Mouse (Mus musculus) heart, postnatal 36 days (tissue): Measurements from ENCODE around the gene Tbc1d22a. TPM values are rescaled to one million over a fixed set of nuclear protein-coding genes. Genes with fewer than 3 reads are reported as not detected.

Source experiments
- DNase-seq, 2 experiments: peaks; one replicate each; pipeline ENCODE4 v3.0.0; 2021 to 2022
- intact Hi-C: fragments of 180-260 bp; cut with DNase I; formaldehyde crosslinking; loops from one replicate; pipeline ENCODE4 v1.15.1; 2025
- total RNA-seq, 2 experiments: library from RNA; stranded (reverse); gene quantifications; 2 replicates each; pipeline ENCODE4 v1.2.3; 2021

The Tbc1d22a gene
- total RNA-seq, 2 experiments from 2014 or later = 21.7 to 28.6 TPM

- intact Hi-C loops = no loop called here
- DNase-seq = no peak
Observed at GRCm38 (mm10) chr15:86476483-86476882, 262.2 kb downstream of the Tbc1d22a start.

GRCm38 (mm10) chr15:86477032-86477431, 262.8 kb downstream of the Tbc1d22a start:
- no peak for DNase-seq
- intact Hi-C loops = no loop called here

- intact Hi-C loops = no loop called here
Observed at GRCm38 (mm10) chr15:86477471-86477992, 263.3 kb downstream of the Tbc1d22a start.

GRCm38 (mm10) chr15:86478685-86479502, 264.6 kb downstream of the Tbc1d22a start:
- peak; percentile 13 to 22 for DNase-seq
- intact Hi-C loops = no loop called here

More at GRCm38 (mm10) chr15:86477471-86477992, 263.3 kb downstream of the Tbc1d22a start:
- DNase-seq = no peak

GRCm38 (mm10) chr15:86482362-86482761, 268.1 kb downstream of the Tbc1d22a start:
- intact Hi-C loops = no loop called here
- no peak for DNase-seq

GRCm38 (mm10) chr15:86485815-86486214, 271.6 kb downstream of the Tbc1d22a start:
- DNase-seq = no peak
- intact Hi-C loops = no loop called here

GRCm38 (mm10) chr15:86487359-86487758, 273.1 kb downstream of the Tbc1d22a start:
- intact Hi-C loops = no loop called here

GRCm38 (mm10) chr15:86491434-86492099, 277.3 kb downstream of the Tbc1d22a start:
- DNase-seq = no peak
- intact Hi-C loops = no loop called here

More at GRCm38 (mm10) chr15:86487359-86487758, 273.1 kb downstream of the Tbc1d22a start:
- DNase-seq = no peak

GRCm38 (mm10) chr15:86492636-86493035, 278.4 kb downstream of the Tbc1d22a start:
- no peak for DNase-seq
- intact Hi-C loops = no loop called here

GRCm38 (mm10) chr15:86496209-86496608, 281.9 kb downstream of the Tbc1d22a start:
- intact Hi-C loops = no loop called here
- DNase-seq = no peak

GRCm38 (mm10) chr15:86496646-86497045, 282.4 kb downstream of the Tbc1d22a start:
- no peak for DNase-seq
- intact Hi-C loops = no loop called here

- intact Hi-C loops = no loop called here
- no peak for DNase-seq
Observed at GRCm38 (mm10) chr15:86500536-86500935, 286.3 kb downstream of the Tbc1d22a start.

GRCm38 (mm10) chr15:86503413-86503812, 289.2 kb downstream of the Tbc1d22a start:
- no peak for DNase-seq
- intact Hi-C loops = no loop called here

GRCm38 (mm10) chr15:86506666-86507065, 292.4 kb downstream of the Tbc1d22a start:
- intact Hi-C loops = no loop called here
- DNase-seq = no peak

GRCm38 (mm10) chr15:86507546-86507945, 293.3 kb downstream of the Tbc1d22a start:
- no peak for DNase-seq
- intact Hi-C loops = no loop called here

GRCm38 (mm10) chr15:86508406-86509176, 294.3 kb downstream of the Tbc1d22a start:
- intact Hi-C loops = no loop called here
- DNase-seq = no peak

GRCm38 (mm10) chr15:86509601-86510000, 295.3 kb downstream of the Tbc1d22a start:
- intact Hi-C loops = no loop called here
- no peak for DNase-seq

GRCm38 (mm10) chr15:86511181-86511580, 296.9 kb downstream of the Tbc1d22a start:
- DNase-seq = no peak
- intact Hi-C loops = no loop called here

GRCm38 (mm10) chr15:86513336-86513735, 299.1 kb downstream of the Tbc1d22a start:
- no peak for DNase-seq
- intact Hi-C loops = no loop called here

GRCm38 (mm10) chr15:86520201-86520600, 305.9 kb downstream of the Tbc1d22a start:
- intact Hi-C loops = no loop called here
- DNase-seq = no peak

GRCm38 (mm10) chr15:86535356-86535755, 321.1 kb downstream of the Tbc1d22a start:
- intact Hi-C loops = no loop called here
- DNase-seq = no peak
